ENCODE assay signal across 9 mouse cellular contexts in genomic region chr17:11420839-11421238, GRCm38 (mm10).
DNase-seq lines count a peak whose midpoint lies in the region.
"Had no signal": no experiment of that assay in that cellular context is flagged by ENCODE, and none has a peak within 500 bp of the region (broad histone marks: within the 10 kb centered on the region; RNA-seq: fewer than 3 reads in every experiment).

No protein-coding gene starts in this region.

- DNase-seq in kidney, postnatal 10 days, result peak; percentile 39
- DNase-seq in kidney, postnatal 25 days, result no peak
- DNase-seq in right cerebral cortex, adult 18-20 months, result peak; percentile 5
- no peak for DNase-seq in right cerebral cortex, postnatal 14 days
- peak; percentile 21 to 70 for DNase-seq in cerebellum, postnatal 14 days
- peak; percentile 13 for DNase-seq in telencephalon, adult 2 months (ENCODE audit: low read depth, low spot score)
- no peak for DNase-seq in ovary, postnatal 36 days (ENCODE audit: low spot score)
- DNase-seq: heart, postnatal 10 days; liver had no signal

Comparison
In these comparisons a context has a peak if more than half of its experiments do, and no peak if none do; other contexts are left out.
1. DNase-seq: peak in kidney, postnatal 10 days (single experiment), right cerebral cortex, adult 18-20 months (single experiment), cerebellum, postnatal 14 days (2 of 2) and telencephalon, adult 2 months (single experiment); none in kidney, postnatal 25 days (0 of 2), right cerebral cortex, postnatal 14 days (single experiment) and ovary, postnatal 36 days (single experiment).